Mouse (Mus musculus) heart, adult 2 months (tissue): ENCODE measurements around the gene Stx18.

Experiments
- CTCF ChIP-seq: fragments of 200-600 bp; IDR thresholded peaks from 2 replicates; pipeline ENCODE4 v1.8.1; 2022; ENCODE audit warnings: antibody characterized with exemption, mild to moderate bottlenecking, moderate library complexity
- EP300 ChIP-seq: fragments of 200-500 bp; IDR thresholded peaks from 2 replicates; pipeline ENCODE4 v1.6.1; 2011; ENCODE audit warnings: low read depth, low read length, control low read depth; ENCODE audit not compliant: insufficient read depth
- POLR2A ChIP-seq: fragments of 200-500 bp; IDR thresholded peaks from 2 replicates; pipeline ENCODE4 v1.6.1; 2011; ENCODE audit warnings: mild to moderate bottlenecking, low read depth, low read length, control low read depth; ENCODE audit not compliant: insufficient read depth

DNA sequence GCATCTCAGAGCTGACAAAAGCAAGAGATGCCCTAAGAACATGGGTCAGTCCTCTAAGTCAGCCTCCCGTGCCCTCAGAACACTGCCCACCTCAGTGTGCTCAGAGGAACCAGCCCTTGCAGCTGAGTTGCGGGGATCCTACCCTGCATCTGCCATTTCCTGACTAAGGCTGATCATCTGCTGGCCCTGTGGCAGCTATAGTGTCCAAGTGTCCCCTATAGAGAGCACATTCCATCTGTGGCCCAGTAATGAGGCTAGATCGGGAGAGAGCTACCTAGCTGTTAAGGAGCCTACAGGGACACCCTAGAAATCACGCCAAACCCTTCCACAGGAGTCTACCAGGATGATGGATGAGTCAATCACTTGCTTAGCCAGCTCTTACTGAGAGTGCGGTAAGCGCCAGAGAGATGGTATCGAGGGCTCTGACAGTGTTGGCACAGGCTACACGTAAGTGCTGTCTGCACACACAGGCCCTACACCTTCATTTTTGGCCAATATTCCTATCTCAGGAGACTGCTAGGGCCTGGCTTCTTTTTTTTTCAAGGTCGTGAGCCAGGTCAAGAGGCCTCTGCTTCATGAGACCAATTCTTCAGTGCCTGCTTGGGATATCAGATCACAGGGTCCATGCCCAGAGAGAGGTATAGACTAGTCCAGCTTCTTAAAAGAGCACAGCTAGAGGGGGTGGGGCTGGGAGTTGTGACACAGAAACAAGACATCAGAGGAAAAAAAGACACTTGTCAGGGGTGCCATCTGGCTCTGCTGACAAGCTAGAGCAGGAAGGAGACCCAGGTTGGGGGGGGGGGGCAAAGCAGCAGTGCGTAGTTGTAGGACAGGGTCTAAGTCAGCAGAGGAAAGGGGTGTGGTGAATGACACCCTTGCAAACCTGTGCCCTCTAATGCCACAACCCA is 113.9 kb downstream of the Stx18 start:
- TF ChIP-seq POLR2A (no peak), EP300 (no peak), CTCF (no peak)
